Mouse (Mus musculus) ES-E14 (cell line): ENCODE results near the gene Mamld1.

Experiments
- CHD2 ChIP-seq: IDR thresholded peaks from 2 replicates; pipeline ENCODE4 v1.6.1; 2014; ENCODE audit warnings: mild to moderate bottlenecking, low read depth, low read length, inconsistent platforms
- HCFC1 ChIP-seq: IDR thresholded peaks from 2 replicates; pipeline ENCODE4 v1.6.1; 2012; ENCODE audit warnings: low read length, inconsistent platforms, borderline replicate concordance; ENCODE audit not compliant: insufficient read depth
- MAFK ChIP-seq: IDR thresholded peaks from 2 replicates; pipeline ENCODE4 v1.6.1; 2014; ENCODE audit warnings: mild to moderate bottlenecking, low read depth, low read length, inconsistent platforms; ENCODE audit not compliant: insufficient read depth
- ZC3H11A ChIP-seq: IDR thresholded peaks from 2 replicates; pipeline ENCODE4 v1.6.1; 2012; ENCODE audit warnings: low read depth, mild to moderate bottlenecking, inconsistent platforms, low read length, borderline replicate concordance
- ZNF384 ChIP-seq: IDR thresholded peaks from 2 replicates; pipeline ENCODE4 v1.6.1; 2012; ENCODE audit warnings: low read depth, low read length, inconsistent platforms

GRCm38 (mm10) chrX:71105820-71106219, 55.8 kb downstream of the Mamld1 start:
- TF ChIP-seq ZNF384, result no peak
- TF ChIP-seq CHD2, result no peak
- no peak for TF ChIP-seq HCFC1
- no peak for TF ChIP-seq MAFK
- TF ChIP-seq ZC3H11A, result no peak
